Mouse (Mus musculus): Measurements from ENCODE around the gene Reg3g.
"Not testable (repeated sequence)": the region's sequence is repeated elsewhere in the genome, so short reads cannot be mapped to it uniquely, and the experiment has no call there.

The Reg3g gene

GRCm38 (mm10) chr6:78468772-78469171 lies at the start of gene Reg3g:
Gene Reg3g, minus strand, starts transcription at chr6:78468872.
- in situ Hi-C loops (cut with MboI; ENCODE audit: unreplicated experiment in 2 of 2), result no loop called here

DNA sequence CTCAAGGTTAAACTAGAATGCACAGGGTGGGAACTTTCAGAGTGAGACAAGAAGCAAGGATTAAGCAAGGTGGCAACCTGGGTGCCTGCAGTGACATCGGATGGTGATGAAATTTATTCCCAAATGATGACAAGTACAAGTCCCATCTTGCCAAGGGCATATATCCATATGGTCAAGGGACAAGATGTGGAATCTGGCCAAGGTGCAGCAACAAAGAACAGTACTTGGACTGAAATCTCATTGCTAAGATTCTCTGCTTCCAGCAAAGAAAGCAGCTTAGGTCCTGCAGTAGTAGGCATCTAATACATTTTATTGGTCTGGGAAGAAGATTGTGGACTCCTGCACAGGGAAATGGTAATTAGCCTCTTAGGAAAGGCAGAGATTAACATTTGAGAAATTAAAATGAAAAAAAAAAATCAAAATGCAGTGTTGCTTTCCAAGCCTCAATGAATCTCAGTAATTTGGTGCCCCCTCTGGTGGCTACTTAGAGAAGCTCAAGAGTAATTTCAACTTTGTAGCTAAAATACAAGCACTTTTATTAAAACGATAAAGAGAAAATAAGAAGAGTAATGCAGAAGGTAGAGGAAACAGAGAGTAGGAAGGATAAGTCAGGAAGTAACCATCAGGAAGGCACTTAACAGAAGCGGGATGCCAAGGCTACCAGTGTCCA lies 47.2 kb upstream of the Reg3g start:
- in situ Hi-C loops (cut with MboI; ENCODE audit: unreplicated experiment in 2 of 2), result no loop called here

- in situ Hi-C loops (cut with MboI; ENCODE audit: unreplicated experiment in 2 of 2), result no loop called here
Observed at GRCm38 (mm10) chr6:78512833-78513232, 44.2 kb upstream of the Reg3g start.

DNA sequence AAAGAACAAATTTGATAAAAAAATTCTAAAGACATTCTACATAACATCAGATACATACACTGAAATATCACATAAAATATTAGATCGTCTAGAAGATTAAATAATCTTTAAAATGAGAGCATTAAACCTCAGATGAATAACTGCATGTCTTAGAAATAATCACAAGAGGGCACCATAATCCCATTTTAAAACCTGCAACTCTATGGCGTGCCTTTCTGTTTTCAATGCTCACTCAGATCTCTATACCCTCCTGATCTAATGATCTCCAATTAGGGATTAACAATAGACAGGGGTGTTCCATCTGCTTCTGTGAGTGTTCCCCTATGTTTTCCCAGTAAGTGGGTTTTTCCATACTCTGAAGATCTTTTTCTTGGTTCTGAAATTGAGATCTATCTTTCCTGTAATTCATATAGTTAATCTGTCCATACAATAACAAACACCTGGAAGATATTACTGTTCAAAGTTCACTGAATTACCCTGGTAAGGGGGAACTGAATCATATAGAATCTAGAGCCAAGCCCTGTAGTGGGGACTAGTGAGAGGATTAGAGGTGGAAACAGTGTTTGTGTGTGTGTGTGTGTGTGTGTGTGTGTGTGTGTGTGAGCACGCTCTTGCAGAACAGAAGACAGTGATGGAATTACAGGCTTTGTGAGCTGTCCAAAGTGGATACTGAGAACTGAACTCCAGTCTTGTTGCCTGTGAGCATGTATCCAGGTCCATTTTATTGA lies 41.7 kb upstream of the Reg3g start:
- in situ Hi-C loops (cut with MboI; ENCODE audit: unreplicated experiment in 2 of 2), result no loop called here

GRCm38 (mm10) chr6:78505745-78506144 lies 37.1 kb upstream of the Reg3g start:
- in situ Hi-C loops (cut with MboI; ENCODE audit: unreplicated experiment in 2 of 2), result no loop called here

- in situ Hi-C loops (cut with MboI; ENCODE audit: unreplicated experiment in 2 of 2), result no loop called here
Observed at GRCm38 (mm10) chr6:78494633-78495032, 26.0 kb upstream of the Reg3g start.

DNA sequence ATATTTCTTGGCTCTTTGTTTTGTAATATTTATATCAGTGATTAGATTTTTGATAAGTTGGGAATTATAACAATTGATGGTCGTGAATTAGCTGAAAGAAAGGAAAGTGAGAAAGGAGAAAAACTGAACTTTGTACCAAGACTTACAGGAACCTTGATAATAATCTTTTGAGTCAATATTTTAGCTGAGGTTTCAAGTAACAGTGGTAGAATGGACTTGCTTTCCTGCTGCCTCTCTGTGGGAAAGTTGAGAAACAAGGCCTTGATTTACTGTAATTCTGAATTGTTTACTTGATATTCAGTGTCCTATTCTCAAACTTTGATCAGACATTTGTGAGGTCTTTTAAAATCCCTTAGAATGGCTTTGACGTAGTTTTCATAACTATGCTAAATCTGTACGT lies 615 bp upstream of the Reg3g start:
- in situ Hi-C loops (cut with MboI; ENCODE audit: unreplicated experiment in 2 of 2), result no loop called here

GRCm38 (mm10) chr6:78463266-78463665 lies 5.4 kb downstream of the Reg3g start:
- in situ Hi-C loops (cut with MboI; ENCODE audit: unreplicated experiment in 2 of 2), result no loop called here

DNA sequence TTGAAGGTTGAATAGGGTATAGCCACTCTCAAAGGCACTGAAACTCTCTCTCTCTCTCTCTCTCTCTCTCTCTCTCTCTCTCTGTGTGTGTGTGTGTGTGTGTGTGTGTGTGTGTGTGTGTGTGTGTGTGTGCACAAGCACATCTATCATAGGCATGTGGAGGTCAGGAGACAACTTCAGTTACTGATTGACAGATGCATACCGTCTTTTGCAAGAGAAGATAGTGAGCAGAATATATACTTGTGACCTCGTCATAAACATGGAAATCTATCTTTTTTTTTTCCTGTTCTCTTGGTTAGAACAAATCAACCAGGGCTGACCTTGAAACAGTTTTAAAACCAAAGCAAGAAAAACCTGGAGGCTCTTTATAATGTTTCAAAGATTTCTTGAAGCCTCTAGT lies 6.3 kb downstream of the Reg3g start:
- in situ Hi-C loops (cut with MboI; ENCODE audit: unreplicated experiment in 2 of 2), result no loop called here

DNA sequence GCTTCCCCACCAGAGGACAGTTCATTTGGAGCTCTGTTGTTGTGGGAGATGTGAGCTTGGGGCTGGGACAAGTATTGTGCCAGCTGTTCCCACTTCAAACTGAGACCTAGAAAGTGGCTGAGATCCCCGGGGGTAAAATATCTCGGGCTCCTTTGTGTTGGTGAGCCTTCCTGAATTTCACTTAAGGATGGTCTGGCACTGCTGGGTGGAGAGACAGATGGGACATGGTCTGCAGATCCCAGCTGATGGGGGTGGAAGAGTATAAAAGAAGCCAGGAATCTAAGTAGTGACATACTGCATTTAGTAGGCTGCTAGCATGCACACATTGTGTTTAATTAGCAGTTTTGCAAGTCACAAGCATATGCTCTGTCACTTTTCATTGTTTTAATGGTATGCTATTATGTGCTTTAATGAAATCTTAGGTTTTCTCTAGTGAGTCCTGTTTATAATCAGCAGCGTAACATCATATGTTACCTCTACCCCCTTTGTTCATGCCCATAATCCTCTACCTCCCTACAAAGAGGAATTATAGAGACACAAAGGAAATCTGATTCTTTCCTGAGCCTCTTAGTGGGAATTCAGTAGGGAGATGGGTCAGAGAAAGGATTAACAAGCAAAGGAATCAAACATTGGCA lies 8.4 kb downstream of the Reg3g start:
- in situ Hi-C loops (cut with MboI; ENCODE audit: unreplicated experiment in 2 of 2), result no loop called here

GRCm38 (mm10) chr6:78452804-78453203 lies 15.9 kb downstream of the Reg3g start:
- in situ Hi-C loops (cut with MboI; ENCODE audit: unreplicated experiment in 2 of 2), result no loop called here

- in situ Hi-C loops (cut with MboI; ENCODE audit: unreplicated experiment in 2 of 2), result no loop called here
Observed at GRCm38 (mm10) chr6:78448409-78448808, 20.3 kb downstream of the Reg3g start.

DNA sequence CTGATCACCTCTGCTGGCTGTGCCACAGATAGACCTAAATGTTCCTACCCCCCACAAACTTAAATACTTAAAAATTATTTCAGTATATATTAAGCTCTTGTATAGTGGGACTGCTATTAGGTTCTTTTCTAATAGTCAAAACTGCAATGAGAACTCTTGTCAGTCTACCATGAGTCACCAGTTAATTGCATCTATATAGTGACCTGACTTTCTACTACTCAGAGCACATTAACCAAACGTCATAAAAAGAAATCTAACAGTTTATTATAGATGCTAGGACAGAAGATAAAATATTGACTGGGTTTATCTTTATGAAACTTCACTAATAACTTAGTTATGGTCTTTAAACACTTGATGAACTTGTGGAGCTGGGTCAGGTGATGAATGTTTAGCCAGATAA lies 21.5 kb downstream of the Reg3g start:
- in situ Hi-C loops (cut with MboI; ENCODE audit: unreplicated experiment in 2 of 2), result no loop called here

GRCm38 (mm10) chr6:78425497-78425896 lies 43.2 kb downstream of the Reg3g start:
- in situ Hi-C loops (cut with MboI; ENCODE audit: unreplicated experiment in 2 of 2), result no loop called here

DNA sequence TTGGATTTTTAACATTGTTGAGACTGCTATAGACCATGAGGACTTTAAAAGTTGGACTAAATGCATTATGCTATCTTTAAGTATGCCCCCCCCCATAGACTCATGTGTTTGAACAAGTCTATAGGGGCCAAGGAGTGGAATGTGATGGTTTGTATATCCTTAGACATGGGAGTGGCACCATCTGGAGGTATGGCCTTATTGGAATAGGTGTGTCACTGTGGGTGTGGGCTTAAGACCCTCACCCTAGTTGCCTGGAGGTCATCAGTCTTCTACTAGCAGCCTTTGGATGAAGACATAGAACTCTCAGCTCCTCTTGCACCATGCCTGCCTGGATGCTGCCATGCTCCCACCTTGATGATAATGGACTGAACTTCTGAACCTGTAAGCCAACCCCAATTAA lies 46.3 kb downstream of the Reg3g start, which contains the start of gene Reg1:
Gene Reg1 (plus strand): TSS at position 301 of the 400 bp plus-strand sequence.
- in situ Hi-C loops (cut with MboI; ENCODE audit: unreplicated experiment in 2 of 2), result not testable (repeated sequence)
